Mouse (Mus musculus): ENCODE measurements around the gene Cmpk1.

DNA sequence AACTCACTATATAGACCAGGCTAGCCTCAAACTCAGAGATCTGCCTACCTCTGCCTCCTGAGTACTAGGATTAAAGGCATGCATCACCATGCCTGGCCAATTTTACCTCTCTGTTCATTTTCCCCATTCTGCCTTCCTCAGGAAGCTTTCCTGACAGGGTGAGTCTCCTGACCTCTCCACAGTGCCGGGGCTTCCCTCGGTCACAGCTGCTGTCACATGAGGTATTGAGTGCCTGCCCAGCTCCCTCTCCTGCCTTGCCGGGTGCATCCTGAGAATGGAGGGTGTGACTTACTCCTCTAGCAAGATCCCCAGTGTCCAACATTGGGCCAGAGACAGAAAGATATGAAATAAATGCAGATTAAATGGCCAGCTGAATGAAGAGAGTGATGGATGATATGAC lies 48.8 kb downstream of the Cmpk1 start:
- TF ChIP-seq CTCF (IDR thresholded peaks at IDR 0.05; ENCODE audit: insufficient read depth, low read depth, low read length) = no peak
- TF ChIP-seq POLR2A (IDR thresholded peaks at IDR 0.05; ENCODE audit: insufficient read depth, low read depth, low read length) = no peak

Measured in olfactory bulb, adult 2 months (tissue).